Comparison of ENCODE assay signal across 9 mouse cellular contexts in the genomic region with DNA sequence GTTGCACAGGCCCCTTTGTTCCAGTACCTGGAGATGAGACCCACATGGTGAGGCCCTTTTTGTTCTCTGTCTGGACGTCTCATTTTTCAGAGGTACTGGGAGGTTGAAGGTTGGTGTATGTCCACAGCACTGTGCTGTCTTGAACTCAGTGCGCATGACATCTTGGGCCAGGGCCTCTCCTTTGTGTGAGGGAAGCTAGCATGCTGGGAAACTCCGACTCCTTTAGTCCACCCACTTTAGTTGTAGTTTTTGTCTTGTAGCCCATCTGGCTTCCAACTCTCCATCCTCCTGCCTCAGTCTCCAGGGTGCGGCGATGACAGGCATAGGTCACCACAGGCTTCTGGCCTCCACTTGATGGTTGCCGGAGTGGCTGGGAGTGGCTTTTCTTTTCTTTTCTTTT. TPM values are rescaled to one million over a fixed set of nuclear protein-coding genes. Genes with fewer than 3 reads are reported as not detected.
A peak's percentile ranks its signal among the peaks of the same experiment; 100 is the strongest.
DNase-seq lines count a peak whose midpoint lies in the region; ATAC-seq lines count a peak whose summit lies in the region.
"Had no signal": no experiment of that assay in that cellular context is flagged by ENCODE, and none has a peak within 500 bp of the region (broad histone marks: within the 10 kb centered on the region; RNA-seq: fewer than 3 reads in every experiment).

No protein-coding gene starts in this region.

- no peak overlapping the region for H3K9ac ChIP-seq in heart, embryonic 14.5 days (ENCODE audit: low read length)
- peak overlapping the region; percentile 99; the same call in 1 of the 2 replicates for H3K9ac ChIP-seq in hindbrain, embryonic 12.5 days
- peak overlapping the region; percentile 99 for H3K9ac ChIP-seq in midbrain, embryonic 15.5 days

- intact Hi-C loops in left cerebral cortex, postnatal 10 days (cut with DNase I), result loop anchor here (5.0 kb wide), 1 partner anchor 57 kb away; a partner anchor contains a TSS

- H3K4me3 ChIP-seq in heart, embryonic 14.5 days (ENCODE audit: control insufficient read depth in 1 of 2, insufficient read depth in 1 of 2, low read depth in 1 of 2, low read length in 2 of 2), result peak overlapping the region in 1 of 2 experiments; percentile 63; a peak in 1 of 4 replicates
- peak overlapping the region; percentile 97 for H3K4me3 ChIP-seq in hindbrain, embryonic 12.5 days
- H3K4me3 ChIP-seq in midbrain, embryonic 15.5 days, result peak overlapping the region; percentile 87

- ATAC-seq in heart, embryonic 14.5 days (ENCODE audit: insufficient number of reproducible peaks, insufficient read depth, low FRiP score, low read depth), result no peak
- ATAC-seq in hindbrain, embryonic 12.5 days (ENCODE audit: low FRiP score), result no peak
- no peak for ATAC-seq in midbrain, embryonic 15.5 days (replicated peaks)

- H3K36me3 ChIP-seq in heart, embryonic 14.5 days (ENCODE audit: control insufficient read depth, insufficient read depth, low read length), result peaks cover 16% of the 10 kb centered on the region
- H3K36me3 ChIP-seq in hindbrain, embryonic 12.5 days, result peaks cover 36% of the 10 kb centered on the region
- H3K36me3 ChIP-seq in midbrain, embryonic 15.5 days (replicated peaks), result peaks cover 2% of the 10 kb centered on the region; the same call in 1 of the 2 replicates

- DNase-seq in heart, postnatal 4 days, result no peak
- DNase-seq in brain, adult 2 months (ENCODE audit: low read depth, low spot score), result peak; percentile 43
- DNase-seq in left cerebral cortex, postnatal 10 days (ENCODE audit: extremely low spot score in 1 of 2, low spot score in 2 of 2), result no peak
- no peak for DNase-seq in testis, postnatal 10 days (ENCODE audit: low spot score)
- no peak for DNase-seq in layer of hippocampus, adult 9-10 months (ENCODE audit: low spot score)
- DNase-seq: kidney, postnatal 25 days had no signal

- H3K4me2 ChIP-seq in heart, embryonic 14.5 days (ENCODE audit: low read length), result peak overlapping the region; percentile 95
- peak overlapping the region; percentile 94 for H3K4me2 ChIP-seq in hindbrain, embryonic 12.5 days (replicated peaks)
- H3K4me2 ChIP-seq in midbrain, embryonic 15.5 days, result peak overlapping the region; percentile 92

- H3K4me1 ChIP-seq in heart, embryonic 14.5 days (ENCODE audit: control insufficient read depth in 2 of 2, insufficient read depth in 2 of 2, low read length in 2 of 2), result peaks cover 22 to 31% of the 10 kb centered on the region in 2 experiments
- peaks cover 41% of the 10 kb centered on the region for H3K4me1 ChIP-seq in hindbrain, embryonic 12.5 days
- peaks cover 46% of the 10 kb centered on the region for H3K4me1 ChIP-seq in midbrain, embryonic 15.5 days

- H3K27ac ChIP-seq in heart, embryonic 14.5 days (replicated peaks in 1 of 2; ENCODE audit: control insufficient read depth in 1 of 2, insufficient read depth in 1 of 2, low read depth in 2 of 2, low read length in 2 of 2), result no peak overlapping the region
- peak overlapping the region; percentile 97 for H3K27ac ChIP-seq in hindbrain, embryonic 12.5 days
- peak overlapping the region; percentile 96 for H3K27ac ChIP-seq in midbrain, embryonic 15.5 days

- WGBS in heart, embryonic 14.5 days, result 93% methylated on average over 6 of the region's 6 CpGs
- WGBS in hindbrain, embryonic 12.5 days, result 48% methylated on average over 6 of the region's 6 CpGs
- 48% methylated on average over 6 of the region's 6 CpGs for WGBS in midbrain, embryonic 15.5 days

- H3K27me3 ChIP-seq in heart, embryonic 14.5 days (ENCODE audit: control insufficient read depth, insufficient read depth, low read length), result no peaks in the 10 kb centered on the region
- no peaks in the 10 kb centered on the region for H3K27me3 ChIP-seq in hindbrain, embryonic 12.5 days
- H3K27me3 ChIP-seq in midbrain, embryonic 15.5 days (replicated peaks), result no peaks in the 10 kb centered on the region

- no peaks in the 10 kb centered on the region for H3K9me3 ChIP-seq in heart, embryonic 14.5 days (ENCODE audit: control insufficient read depth, low read length)
- H3K9me3 ChIP-seq in hindbrain, embryonic 12.5 days (replicated peaks), result no peaks in the 10 kb centered on the region
- no peaks in the 10 kb centered on the region for H3K9me3 ChIP-seq in midbrain, embryonic 15.5 days

RNA-seq across cellular contexts. Expression of a gene that starts 4.5 kb away (rescaled TPM):
- polyA plus RNA-seq in heart, embryonic 14.5 days (2014; fragmentation: Nextera tagmentation; extraction: Ambion mirVana), result 120 and 124 TPM in 2 replicates
- 100 to 1,000 TPM; 145 to 173 TPM for total RNA-seq in heart, postnatal 4 days (2021)
- 699 and 764 TPM in 2 replicates for polyA plus RNA-seq in hindbrain, embryonic 12.5 days (2016; fragmentation: Nextera tagmentation; extraction: Ambion mirVana)
- 507 and 508 TPM in 2 replicates for polyA plus RNA-seq in midbrain, embryonic 15.5 days (2015; fragmentation: Nextera tagmentation; extraction: Ambion mirVana)
- 100 to 1,000 TPM; 442 to 448 TPM for total RNA-seq in left cerebral cortex, postnatal 10 days (2021)

RNA-seq across cellular contexts. Expression of a gene that starts 58.1 kb away (rescaled TPM):
- polyA plus RNA-seq in heart, embryonic 14.5 days (2014; fragmentation: Nextera tagmentation; extraction: Ambion mirVana), result 5,159 and 5,554 TPM in 2 replicates
- total RNA-seq in heart, postnatal 4 days (2021), result 1,000 to 10,000 TPM; 2,345 to 2,495 TPM
- polyA plus RNA-seq in hindbrain, embryonic 12.5 days (2016; fragmentation: Nextera tagmentation; extraction: Ambion mirVana), result 14,392 and 16,600 TPM in 2 replicates
- 13,428 and 14,272 TPM in 2 replicates for polyA plus RNA-seq in midbrain, embryonic 15.5 days (2015; fragmentation: Nextera tagmentation; extraction: Ambion mirVana)
- 1,000 to 10,000 TPM; 3,611 to 3,673 TPM for total RNA-seq in left cerebral cortex, postnatal 10 days (2021)

Comparison
In these comparisons a context has a peak if more than half of its experiments do, and no peak if none do; other contexts are left out.
1. H3K27ac ChIP-seq: peak in hindbrain, embryonic 12.5 days (single experiment) and midbrain, embryonic 15.5 days (single experiment); none in heart, embryonic 14.5 days (0 of 2).
2. Peak in every context shown above with its lines, with median percentiles within 50 percentile points of each other: H3K4me2 ChIP-seq.